Mouse (Mus musculus) gastrocnemius, postnatal 10 days (tissue): ENCODE measurements at regions not wholly inside any gene's neighbourhood (a gene's known extent, or its start where the extent isn't known, plus 50 kb on each side); places are given as distances from the start of the nearest gene placed in this dataset.
A peak's percentile ranks its signal among the peaks of the same experiment; 100 is the strongest.

ENCODE experiments used
- DNase-seq: peaks from one replicate; pipeline ENCODE4 v3.0.0; 2021; ENCODE audit warnings: mixed read lengths

GRCm38 (mm10) chr12:70714281-70714679 is 111.0 kb upstream of the Frmd6 start:
- no peak for DNase-seq

DNA sequence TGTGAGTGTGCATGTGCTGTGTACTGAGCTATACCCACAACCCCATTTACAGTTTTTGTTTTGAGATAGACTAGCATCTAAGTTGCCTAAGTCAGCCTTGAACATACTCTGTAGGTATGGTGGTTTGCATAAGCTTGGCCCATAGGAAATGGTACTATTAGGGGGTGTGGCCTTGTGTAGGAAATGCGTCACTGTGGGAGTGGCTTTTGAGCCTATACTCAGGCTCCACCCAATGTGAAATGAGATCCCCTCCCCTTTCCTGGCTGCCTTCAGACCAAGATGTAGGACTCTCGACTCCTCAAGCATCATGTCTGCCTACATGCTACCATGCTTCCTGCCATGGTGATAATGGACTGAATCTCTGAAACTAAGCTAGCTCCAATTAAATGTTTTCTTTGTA is 109.5 kb upstream of the Frmd6 start:
- no peak for DNase-seq

DNA sequence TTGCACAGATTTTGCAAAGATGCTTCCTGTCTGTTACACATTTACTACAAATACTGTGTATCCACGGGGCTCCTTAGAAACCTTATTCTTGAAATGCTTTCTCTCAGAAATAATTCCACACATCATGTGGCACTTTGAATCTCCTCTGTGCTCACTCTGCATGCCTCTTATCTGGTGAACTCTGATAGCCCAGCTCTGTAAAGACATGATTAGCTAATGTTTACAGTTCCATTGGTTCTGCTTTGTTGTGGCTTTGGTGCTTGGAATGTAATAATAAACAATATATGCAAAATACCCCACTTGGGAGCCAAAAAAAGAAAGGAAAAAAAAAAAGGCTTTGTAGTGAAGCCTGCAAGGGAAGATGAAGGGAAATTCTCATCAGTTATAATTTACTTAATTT is 106.7 kb upstream of the Frmd6 start:
- DNase-seq: no peak

- DNase-seq: no peak
Observed at GRCm38 (mm10) chr12:70719255-70719654, 106.1 kb upstream of the Frmd6 start.

DNA sequence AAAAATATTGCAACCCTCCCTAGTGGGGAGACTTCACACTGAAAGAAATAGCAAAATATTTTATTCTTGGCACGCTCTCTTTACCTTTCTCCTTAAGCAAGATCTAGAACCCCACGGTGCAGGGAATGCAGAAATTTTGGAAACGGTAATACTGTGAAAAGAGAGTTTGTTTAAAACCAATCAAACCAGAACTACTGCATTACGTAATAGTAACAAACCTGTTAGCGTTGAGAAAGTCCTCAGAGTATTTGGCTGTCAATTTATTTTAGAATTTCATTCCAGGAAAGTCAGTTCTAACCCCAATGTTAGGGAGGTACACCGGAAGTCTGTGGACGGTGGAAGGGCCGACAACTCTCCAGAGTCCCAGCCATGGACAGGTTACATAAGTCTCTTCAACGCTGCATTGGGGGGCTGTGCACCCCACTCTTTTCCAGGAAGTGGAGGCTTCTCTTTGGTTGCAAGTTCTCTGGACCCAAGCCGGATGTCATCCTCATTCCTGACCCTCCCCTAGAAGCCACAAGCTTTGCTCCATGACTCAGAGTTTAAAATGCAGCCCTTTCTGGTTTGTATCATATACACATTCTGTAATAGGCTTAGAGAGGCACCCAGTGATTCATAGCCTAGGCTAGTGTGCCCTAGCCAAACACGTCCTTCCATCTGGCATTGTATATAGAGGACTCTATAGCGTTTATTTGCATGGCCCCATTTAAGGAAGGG is 105.0 kb upstream of the Frmd6 start:
- DNase-seq: no peak

GRCm38 (mm10) chr12:70725326-70725725 is 100.0 kb upstream of the Frmd6 start:
- DNase-seq: no peak

GRCm38 (mm10) chr12:70727496-70728259 is 97.6 kb upstream of the Frmd6 start:
- no peak for DNase-seq

DNA sequence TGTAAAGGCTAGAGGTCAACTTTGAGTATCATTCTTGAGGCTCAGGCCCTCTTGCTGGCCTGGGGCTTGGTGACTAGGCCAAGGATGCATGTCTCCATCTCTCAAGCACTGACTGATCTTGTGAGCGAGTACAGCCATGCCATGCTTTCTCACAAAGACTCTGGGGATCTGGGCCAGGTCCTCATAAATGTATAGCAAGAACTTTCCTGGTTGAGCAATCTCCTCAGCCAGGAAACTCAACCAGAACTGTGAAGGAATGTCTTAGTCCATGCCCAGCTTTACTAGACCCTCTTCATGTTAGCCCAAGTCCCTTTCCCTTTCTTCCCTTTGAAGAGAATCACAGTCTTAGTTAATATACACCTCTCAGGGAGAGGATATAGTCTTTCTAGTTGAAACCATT is 96.9 kb upstream of the Frmd6 start:
- no peak for DNase-seq

GRCm38 (mm10) chr12:70729961-70730360 is 95.4 kb upstream of the Frmd6 start:
- no peak for DNase-seq

DNA sequence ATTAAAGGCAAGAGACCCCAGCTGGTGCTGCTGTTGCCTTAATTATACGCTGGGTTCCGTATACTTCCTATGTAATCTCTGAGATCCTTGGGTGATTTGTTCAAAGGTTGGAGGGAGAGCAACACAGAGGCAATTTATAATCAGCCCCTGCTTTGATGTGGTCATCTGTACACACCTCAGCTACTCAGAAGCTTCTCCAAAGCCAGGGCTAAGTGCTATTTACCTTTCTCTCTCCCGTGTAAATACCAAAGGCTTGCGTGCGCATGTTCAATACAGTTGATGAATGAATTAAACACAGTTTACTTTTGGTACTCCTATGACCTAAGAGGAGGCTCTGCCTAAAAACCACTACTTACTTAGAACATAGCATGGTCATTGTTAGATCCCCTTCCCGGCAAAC is 93.8 kb upstream of the Frmd6 start:
- DNase-seq: no peak

DNA sequence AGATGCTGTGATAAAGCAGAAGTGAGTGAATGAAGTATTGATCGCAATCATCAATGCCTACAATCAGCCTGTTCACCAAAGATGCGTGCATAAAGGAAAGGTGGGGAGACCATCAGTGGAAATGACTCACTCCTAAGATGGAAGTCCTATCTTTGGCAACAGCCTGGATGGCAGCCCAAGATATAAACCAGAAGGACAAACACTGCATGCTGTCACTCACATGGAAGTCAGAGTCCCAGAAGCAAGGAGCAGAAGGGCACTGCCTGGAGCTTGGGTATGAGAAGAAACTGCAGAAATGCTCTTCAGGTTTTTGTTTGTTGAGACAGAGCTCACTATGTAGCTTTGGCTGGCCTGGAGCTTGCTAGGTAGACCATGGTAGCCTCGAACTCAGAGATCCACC is 92.7 kb upstream of the Frmd6 start:
- DNase-seq: no peak

- no peak for DNase-seq
Observed at GRCm38 (mm10) chr12:70738554-70738953, 86.8 kb upstream of the Frmd6 start.

DNA sequence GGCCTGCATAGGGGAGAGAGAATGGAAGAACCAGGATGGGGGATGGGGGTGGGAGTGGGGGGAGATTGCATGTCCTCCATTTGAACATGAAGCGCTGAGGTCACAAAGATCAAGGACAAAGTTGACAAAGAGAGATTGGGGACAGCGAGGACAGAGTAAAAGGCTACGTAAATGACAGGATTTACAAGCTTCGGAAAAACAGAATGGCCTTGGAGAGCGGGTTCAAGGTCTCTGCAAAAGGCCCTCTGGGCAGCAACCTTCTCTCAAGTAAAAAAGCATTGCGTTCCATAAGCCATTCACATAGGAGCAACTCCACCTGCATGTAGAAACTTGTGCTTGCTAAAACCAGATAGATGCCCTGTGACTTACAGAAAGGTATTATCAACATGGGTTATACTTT is 86.0 kb upstream of the Frmd6 start:
- DNase-seq: no peak

GRCm38 (mm10) chr12:70739766-70740165 is 85.5 kb upstream of the Frmd6 start:
- no peak for DNase-seq

DNA sequence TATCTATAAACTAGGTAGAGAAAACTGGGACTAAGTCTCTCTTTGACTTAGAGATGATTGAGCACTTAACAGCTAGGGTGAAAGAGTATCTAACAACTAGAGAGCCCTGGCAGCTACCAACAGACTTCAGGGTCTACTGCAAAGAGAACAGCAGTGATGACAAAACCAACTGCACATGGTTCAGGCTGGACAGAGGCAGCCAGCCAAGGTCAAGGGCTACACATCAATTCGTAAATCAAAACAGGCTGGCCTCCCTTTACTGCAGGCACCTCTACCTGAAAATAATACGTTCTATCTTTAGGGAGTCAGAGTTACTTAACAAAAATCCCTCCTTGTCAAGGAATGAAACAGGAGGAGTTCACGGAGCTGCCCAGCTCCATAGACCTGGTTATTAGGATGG is 82.5 kb upstream of the Frmd6 start:
- DNase-seq: no peak

- DNase-seq: no peak
Observed at GRCm38 (mm10) chr12:70745681-70746080, 79.6 kb upstream of the Frmd6 start.

DNA sequence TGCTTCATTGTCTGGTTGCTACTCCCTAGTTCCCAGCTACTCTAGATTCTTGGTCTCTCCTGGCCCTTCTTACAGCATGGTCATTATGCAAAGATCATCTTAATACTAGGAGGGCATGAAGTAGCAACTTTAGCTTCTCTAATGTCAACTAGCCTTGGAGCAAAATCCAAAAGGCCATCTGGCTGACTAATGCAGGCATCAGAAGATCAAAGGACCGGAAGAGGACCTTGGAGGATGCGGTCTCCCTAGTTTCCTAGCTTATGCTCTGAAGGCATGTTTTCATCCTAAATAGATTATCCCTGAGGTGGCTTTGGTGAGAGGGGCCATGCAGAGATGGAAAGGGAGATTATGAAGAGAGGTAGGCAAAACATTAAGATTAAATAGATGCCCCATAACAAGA is 75.7 kb upstream of the Frmd6 start:
- no peak for DNase-seq

- DNase-seq: no peak
Observed at GRCm38 (mm10) chr12:70750651-70751578, 74.4 kb upstream of the Frmd6 start.

GRCm38 (mm10) chr12:70752266-70752910 is 72.9 kb upstream of the Frmd6 start:
- DNase-seq: peak; percentile 14

GRCm38 (mm10) chr12:70752911-70753290 is 72.4 kb upstream of the Frmd6 start:
- no peak for DNase-seq

DNA sequence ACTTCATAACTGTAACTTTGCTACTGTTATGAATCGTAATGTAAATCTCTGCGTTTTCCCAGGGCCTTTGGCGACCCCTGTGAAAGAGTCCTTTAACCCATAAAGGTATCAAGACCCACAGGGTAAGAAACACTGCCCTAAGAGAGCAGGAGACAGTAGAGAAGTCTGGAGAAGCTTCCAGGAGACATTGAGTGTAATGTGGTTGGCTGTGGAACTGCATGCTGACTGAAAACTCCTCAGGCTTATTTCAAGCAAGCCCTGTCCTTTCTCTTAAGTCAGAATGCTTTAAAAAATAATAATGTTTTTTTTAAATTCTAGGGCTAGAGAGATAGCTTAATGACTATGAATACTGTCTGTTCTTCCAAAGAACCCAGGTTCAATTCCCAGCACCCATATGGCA is 71.9 kb upstream of the Frmd6 start:
- no peak for DNase-seq

DNA sequence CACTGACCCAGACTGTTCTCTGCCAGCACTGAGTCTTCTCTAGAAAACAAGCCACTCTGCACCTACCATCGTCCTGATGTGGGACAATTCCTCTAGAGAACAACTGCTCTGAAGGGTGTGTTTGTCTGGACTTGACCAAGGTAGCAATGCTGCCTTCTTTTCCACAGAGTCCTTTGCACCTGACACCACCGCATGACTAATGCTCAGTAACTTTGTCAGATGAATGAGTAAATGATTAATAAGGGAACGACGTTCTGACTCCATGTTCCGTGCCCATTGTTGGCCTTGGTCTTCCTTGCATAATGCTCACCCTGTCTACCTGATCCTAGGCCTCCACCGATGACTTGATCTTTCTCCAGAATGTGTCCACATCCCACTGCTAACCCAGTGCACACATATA is 67.2 kb upstream of the Frmd6 start:
- DNase-seq: no peak
